In genomic region chr9:62470398-62470797, GRCm38 (mm10) we compare ENCODE assay signal across 8 mouse cellular contexts.
A peak's percentile ranks its signal among the peaks of the same experiment; 100 is the strongest.
DNase-seq lines count a peak whose midpoint lies in the region; ATAC-seq lines count a peak whose summit lies in the region.
"Had no signal": no experiment of that assay in that cellular context is flagged by ENCODE, and none has a peak within 500 bp of the region (broad histone marks: within the 10 kb centered on the region; RNA-seq: fewer than 3 reads in every experiment).

No protein-coding gene starts in this region.

- no peaks in the 10 kb centered on the region for H3K27me3 ChIP-seq in midbrain, embryonic 14.5 days (ENCODE audit: control insufficient read depth, insufficient read depth, low read length)

- H3K27ac ChIP-seq in midbrain, embryonic 14.5 days (replicated peaks; ENCODE audit: low read depth, low read length): no peak overlapping the region

- ATAC-seq in midbrain, embryonic 14.5 days (ENCODE audit: low FRiP score, low TSS enrichment): peak; percentile 76; the same call in 1 of the 2 replicates

- peak; percentile 87 for DNase-seq in adipocyte (ENCODE audit: low spot score)
- peak; percentile 72 to 86 for DNase-seq in cerebellum, postnatal 4 days (ENCODE audit: low spot score in 2 of 2)
- peak; percentile 63 to 64 for DNase-seq in gastrocnemius, adult 8-10 months (ENCODE audit: low spot score in 2 of 2)
- DNase-seq in induced T-regulatory cell, adult 2 months (ENCODE audit: low read depth): peak; percentile 82
- peak; percentile 61 to 77 for DNase-seq in left cerebral cortex, adult 8-10 months (ENCODE audit: low spot score in 2 of 2)
- DNase-seq in midbrain, embryonic 14.5 days: peak; percentile 90
- peak; percentile 49 to 66 for DNase-seq in spleen, adult 18-20 months

- H3K4me1 ChIP-seq in midbrain, embryonic 14.5 days (ENCODE audit: control insufficient read depth, insufficient read depth, low read length): peaks cover 11% of the 10 kb centered on the region

- WGBS in midbrain, embryonic 14.5 days: 18% methylated on average over 1 of the region's 1 CpGs

- no peak overlapping the region for H3K9ac ChIP-seq in midbrain, embryonic 14.5 days (replicated peaks; ENCODE audit: low read length)

- H3K36me3 ChIP-seq in midbrain, embryonic 14.5 days (ENCODE audit: control insufficient read depth, insufficient read depth, low read length): no peaks in the 10 kb centered on the region

- no peaks in the 10 kb centered on the region for H3K9me3 ChIP-seq in midbrain, embryonic 14.5 days (ENCODE audit: control insufficient read depth, low read length)
- H3K9me3 ChIP-seq: megakaryocyte, embryonic 14.5 days had no signal

- no peak overlapping the region for H3K4me2 ChIP-seq in midbrain, embryonic 14.5 days (ENCODE audit: low read length)

- H3K4me3 ChIP-seq in midbrain, embryonic 14.5 days (replicated peaks; ENCODE audit: low read depth, low read length): no peak overlapping the region
- H3K4me3 ChIP-seq: megakaryocyte, embryonic 14.5 days had no signal
